Comparison of ENCODE assay signal across 16 mouse cellular contexts in genomic region chr13:42954116-42954515, GRCm38 (mm10).
"Had no signal": no experiment of that assay in that cellular context is flagged by ENCODE, and none has a peak within 500 bp of the region (broad histone marks: within the 10 kb centered on the region; RNA-seq: fewer than 3 reads in every experiment).

No protein-coding gene starts in this region.

- H3K27me3 ChIP-seq: neural tube, embryonic 13.5 days; neural tube, embryonic 15.5 days; stomach, embryonic 15.5 days had no signal

- H3K9me3 ChIP-seq: neural tube, embryonic 13.5 days; neural tube, embryonic 15.5 days; stomach, embryonic 15.5 days had no signal

- H3K4me1 ChIP-seq: neural tube, embryonic 15.5 days; stomach, embryonic 15.5 days had no signal

- H3K4me3 ChIP-seq: neural tube, embryonic 13.5 days; neural tube, embryonic 15.5 days; stomach, embryonic 15.5 days had no signal

- H3K27ac ChIP-seq: neural tube, embryonic 13.5 days; neural tube, embryonic 15.5 days; stomach, embryonic 15.5 days; stomach, postnatal 0 days had no signal

- DNase-seq: retina, postnatal 1 day; right cerebral cortex, adult 18-20 months; right cerebral cortex, postnatal 14 days; right cerebral cortex, postnatal 25 days; right cerebral cortex, postnatal 4 days; spleen, adult 18-20 months; thymus, adult 18-20 months; thymus, adult 2 months; thymus, postnatal 14 days; thymus, postnatal 25 days; thymus, postnatal 36 days; thymus, postnatal 4 days had no signal

- H3K36me3 ChIP-seq: neural tube, embryonic 13.5 days; neural tube, embryonic 15.5 days; stomach, embryonic 15.5 days had no signal

- H3K4me2 ChIP-seq: neural tube, embryonic 13.5 days; neural tube, embryonic 15.5 days; stomach, embryonic 15.5 days had no signal

- H3K9ac ChIP-seq: neural tube, embryonic 13.5 days; neural tube, embryonic 15.5 days; stomach, embryonic 15.5 days had no signal
